In genomic region chr4:86823169-86823568, GRCm38 (mm10) we compare ENCODE assay signal across 10 mouse cellular contexts. TPM values are rescaled to one million over a fixed set of nuclear protein-coding genes. Genes with fewer than 3 reads are reported as not detected.
A peak's percentile ranks its signal among the peaks of the same experiment; 100 is the strongest.
DNase-seq lines count a peak whose midpoint lies in the region; ATAC-seq and TF ChIP-seq lines count a peak whose summit lies in the region.
"Had no signal": no experiment of that assay in that cellular context is flagged by ENCODE, and none has a peak within 500 bp of the region (broad histone marks: within the 10 kb centered on the region; RNA-seq: fewer than 3 reads in every experiment).

No protein-coding gene starts in this region.

- TF ChIP-seq CTCF in lung, embryonic 14.5 days (IDR thresholded peaks at IDR 0.05; ENCODE audit: low read depth), result peak; percentile 72

- no peaks in the 10 kb centered on the region for H3K27me3 ChIP-seq in hindbrain, embryonic 10.5 days (ENCODE audit: insufficient read depth, poor library complexity, severe bottlenecking)
- no peaks in the 10 kb centered on the region for H3K27me3 ChIP-seq in hindbrain, embryonic 13.5 days
- H3K27me3 ChIP-seq in lung, embryonic 14.5 days (ENCODE audit: insufficient read depth, low read length), result no peaks in the 10 kb centered on the region
- H3K27me3 ChIP-seq: embryonic facial prominence, embryonic 13.5 days had no signal

- H3K4me1 ChIP-seq in hindbrain, embryonic 10.5 days (replicated peaks), result no peaks in the 10 kb centered on the region
- H3K4me1 ChIP-seq in hindbrain, embryonic 13.5 days (replicated peaks), result no peaks in the 10 kb centered on the region
- no peaks in the 10 kb centered on the region for H3K4me1 ChIP-seq in lung, embryonic 14.5 days (ENCODE audit: insufficient read depth)
- H3K4me1 ChIP-seq: embryonic facial prominence, embryonic 13.5 days had no signal

- no peak overlapping the region for H3K27ac ChIP-seq in hindbrain, embryonic 10.5 days
- H3K27ac ChIP-seq in hindbrain, embryonic 13.5 days, result no peak overlapping the region
- no peak overlapping the region for H3K27ac ChIP-seq in lung, embryonic 14.5 days (ENCODE audit: low read depth)
- H3K27ac ChIP-seq: embryonic facial prominence, embryonic 13.5 days; macrophage had no signal

- peak; percentile 24 for DNase-seq in hindbrain, embryonic 10.5 days (ENCODE audit: low spot score)
- peak; percentile 63 to 68 for DNase-seq in B cell, adult 2 months
- peak; percentile 43 for DNase-seq in embryo, embryonic 11 days
- peak; percentile 28 to 66 for DNase-seq in kidney, adult 8-10 months
- DNase-seq in lung, embryonic 14.5 days, result peak; percentile 81
- peak; percentile 45 to 73 for DNase-seq in spleen, postnatal 4 days (ENCODE audit: low spot score in 2 of 2)

- WGBS in hindbrain, embryonic 10.5 days, result 75% methylated on average over 2 of the region's 2 CpGs
- WGBS in hindbrain, embryonic 13.5 days, result 91% methylated on average over 2 of the region's 2 CpGs
- 70% methylated on average over 2 of the region's 2 CpGs for WGBS in lung, embryonic 14.5 days

- H3K9me3 ChIP-seq in hindbrain, embryonic 10.5 days, result no peaks in the 10 kb centered on the region
- no peaks in the 10 kb centered on the region for H3K9me3 ChIP-seq in hindbrain, embryonic 13.5 days
- no peaks in the 10 kb centered on the region for H3K9me3 ChIP-seq in lung, embryonic 14.5 days (ENCODE audit: low read depth, low read length)
- H3K9me3 ChIP-seq: embryonic facial prominence, embryonic 13.5 days had no signal

- H3K4me3 ChIP-seq in hindbrain, embryonic 10.5 days, result no peak overlapping the region
- H3K4me3 ChIP-seq in hindbrain, embryonic 13.5 days, result no peak overlapping the region
- no peak overlapping the region for H3K4me3 ChIP-seq in lung, embryonic 14.5 days (ENCODE audit: low read depth, low read length)
- H3K4me3 ChIP-seq: embryonic facial prominence, embryonic 13.5 days had no signal

- H3K4me2 ChIP-seq in hindbrain, embryonic 13.5 days, result no peak overlapping the region
- no peak overlapping the region for H3K4me2 ChIP-seq in lung, embryonic 14.5 days
- H3K4me2 ChIP-seq: embryonic facial prominence, embryonic 13.5 days had no signal

- ATAC-seq in hindbrain, embryonic 13.5 days (ENCODE audit: low FRiP score), result no peak
- ATAC-seq in activated CD4-positive, CD25-positive, alpha-beta regulatory T cell, adult 4 months, result peak; percentile 72
- no peak for ATAC-seq in lung, embryonic 14.5 days (ENCODE audit: insufficient read depth)

- H3K9ac ChIP-seq in hindbrain, embryonic 13.5 days, result no peak overlapping the region
- no peak overlapping the region for H3K9ac ChIP-seq in lung, embryonic 14.5 days
- H3K9ac ChIP-seq: embryonic facial prominence, embryonic 13.5 days had no signal

- H3K36me3 ChIP-seq in hindbrain, embryonic 10.5 days, result peaks cover 59% of the 10 kb centered on the region
- H3K36me3 ChIP-seq in hindbrain, embryonic 13.5 days, result peaks cover 50% of the 10 kb centered on the region
- peaks cover 62% of the 10 kb centered on the region for H3K36me3 ChIP-seq in lung, embryonic 14.5 days (ENCODE audit: insufficient read depth)

RNA-seq across cellular contexts. Expression of gene Rps6, which starts 34.0 kb away (rescaled TPM):
- polyA plus RNA-seq in hindbrain, embryonic 10.5 days (2016; fragmentation: Nextera tagmentation; extraction: Ambion mirVana), result 569 and 645 TPM in 2 replicates
- polyA plus RNA-seq in hindbrain, embryonic 13.5 days (2015; fragmentation: Nextera tagmentation; extraction: Ambion mirVana), result 441 and 451 TPM in 2 replicates
- 1,000 to 10,000 TPM; 2,810 to 3,158 TPM for polyA plus RNA-seq in activated CD4-positive, CD25-positive, alpha-beta regulatory T cell, adult 4 months (2017; shearing (Covaris generic))
- polyA plus RNA-seq in lung, embryonic 14.5 days (2014; fragmentation: Nextera tagmentation; extraction: Ambion mirVana), result 874 and 878 TPM in 2 replicates

RNA-seq across cellular contexts. Expression of gene Acer2, which starts 51.0 kb away (rescaled TPM):
- 9.4 and 11.3 TPM in 2 replicates for polyA plus RNA-seq in hindbrain, embryonic 10.5 days (2016; fragmentation: Nextera tagmentation; extraction: Ambion mirVana)
- 21.6 and 23.6 TPM in 2 replicates for polyA plus RNA-seq in hindbrain, embryonic 13.5 days (2015; fragmentation: Nextera tagmentation; extraction: Ambion mirVana)
- polyA plus RNA-seq in activated CD4-positive, CD25-positive, alpha-beta regulatory T cell, adult 4 months (2017; shearing (Covaris generic)), result 1 to 10 TPM; 5.8 to 6.4 TPM
- polyA plus RNA-seq in lung, embryonic 14.5 days (2014; fragmentation: Nextera tagmentation; extraction: Ambion mirVana), result 28.2 and 32.3 TPM in 2 replicates

Comparison
In these comparisons a context has a peak if more than half of its experiments do, and no peak if none do; other contexts are left out.
1. DNase-seq: peak in every context shown above with its lines; median percentile 81 in lung, embryonic 14.5 days; 66 in B cell, adult 2 months; 59 in spleen, postnatal 4 days; 47 in kidney, adult 8-10 months; 43 in embryo, embryonic 11 days; 24 in hindbrain, embryonic 10.5 days.